Mouse (Mus musculus) neural tube, embryonic 14.5 days (tissue): ENCODE measurements at regions not wholly inside any gene's neighbourhood (a gene's known extent, or its start where the extent isn't known, plus 50 kb on each side); places are given as distances from the start of the nearest gene placed in this dataset.
"Not testable (repeated sequence)": the region's sequence is repeated elsewhere in the genome, so short reads cannot be mapped to it uniquely, and the experiment has no call there.

Experiments
- ATAC-seq: fragments of 200-750 bp; cut with Nextera tagmentation; 2 replicates; pipeline ENCODE4 v1.8.0; 2017; ENCODE audit warnings: low read depth, mild to moderate bottlenecking, moderate TSS enrichment, moderate library complexity
- H3K27ac ChIP-seq: fragments of 300-500 bp; sonication (generic); 2 replicates; pipeline ENCODE4 v1.5.1; 2014; ENCODE audit warnings: low read depth, mild to moderate bottlenecking, control low read depth, low read length, moderate library complexity, mixed read lengths
- H3K27me3 ChIP-seq: fragments of 300-500 bp; sonication (generic); 2 replicates; pipeline ENCODE4 v1.6.1; 2014; ENCODE audit warnings: low read length; ENCODE audit not compliant: control insufficient read depth, insufficient read depth
- H3K36me3 ChIP-seq: fragments of 300-500 bp; sonication (generic); 2 replicates; pipeline ENCODE4 v1.6.1; 2014; ENCODE audit warnings: low read length, mixed read lengths; ENCODE audit not compliant: control insufficient read depth, insufficient read depth
- H3K4me1 ChIP-seq: fragments of 300-500 bp; sonication (generic); 2 replicates; pipeline ENCODE4 v1.6.1; 2014; ENCODE audit warnings: low read length; ENCODE audit not compliant: control insufficient read depth, insufficient read depth
- H3K4me2 ChIP-seq: fragments of 300-500 bp; sonication (generic); 2 replicates; pipeline ENCODE4 v1.6.1; 2014; ENCODE audit warnings: mild to moderate bottlenecking, low read depth, low read length, control low read depth
- H3K4me3 ChIP-seq: fragments of 300-500 bp; sonication (generic); 2 replicates; pipeline ENCODE4 v1.5.1; 2014; ENCODE audit warnings: low read depth, low read length, control low read depth, mixed read lengths
- H3K9ac ChIP-seq: fragments of 300-500 bp; sonication (generic); replicated peaks from 2 replicates; pipeline ENCODE4 v1.6.1; 2014; ENCODE audit warnings: low read depth, mild to moderate bottlenecking, control low read depth, low read length, mixed read lengths
- H3K9me3 ChIP-seq: fragments of 300-500 bp; sonication (generic); 2 replicates; pipeline ENCODE4 v1.6.1; 2016; ENCODE audit warnings: low read length; ENCODE audit not compliant: control insufficient read depth
- WGBS: fragments of 180-500 bp; shearing (Covaris S2); extraction: QIAGEN DNeasy Blood & Tissue Kit; methylation state at CpG from one replicate; pipeline ENCODE4 v1.1.7; 2014; 5-methylcytosine and 5-hydroxymethylcytosine counted together

GRCm38 (mm10) chr12:117365181-117365580 is 151.1 kb upstream of the Rapgef5 start:
- H3K4me3 ChIP-seq: no peak overlapping the region
- no peaks in the 10 kb centered on the region for H3K4me1 ChIP-seq
- WGBS: 98% methylated on average over 2 of the region's 2 CpGs
- H3K36me3 ChIP-seq: no peaks in the 10 kb centered on the region
- H3K4me2 ChIP-seq: no peak overlapping the region
- H3K27ac ChIP-seq: no peak overlapping the region
- H3K9ac ChIP-seq: no peak overlapping the region
- no peaks in the 10 kb centered on the region for H3K27me3 ChIP-seq
- no peaks in the 10 kb centered on the region for H3K9me3 ChIP-seq
- ATAC-seq: no peak

GRCm38 (mm10) chr12:117365876-117366275 is 150.4 kb upstream of the Rapgef5 start:
- H3K4me2 ChIP-seq: no peak overlapping the region
- WGBS: 52% methylated on average over 5 of the region's 5 CpGs
- H3K9me3 ChIP-seq: no peaks in the 10 kb centered on the region
- no peaks in the 10 kb centered on the region for H3K36me3 ChIP-seq
- ATAC-seq: no peak
- H3K27ac ChIP-seq: no peak overlapping the region
- H3K4me3 ChIP-seq: no peak overlapping the region
- H3K9ac ChIP-seq: no peak overlapping the region
- no peaks in the 10 kb centered on the region for H3K27me3 ChIP-seq
- H3K4me1 ChIP-seq: no peaks in the 10 kb centered on the region

DNA sequence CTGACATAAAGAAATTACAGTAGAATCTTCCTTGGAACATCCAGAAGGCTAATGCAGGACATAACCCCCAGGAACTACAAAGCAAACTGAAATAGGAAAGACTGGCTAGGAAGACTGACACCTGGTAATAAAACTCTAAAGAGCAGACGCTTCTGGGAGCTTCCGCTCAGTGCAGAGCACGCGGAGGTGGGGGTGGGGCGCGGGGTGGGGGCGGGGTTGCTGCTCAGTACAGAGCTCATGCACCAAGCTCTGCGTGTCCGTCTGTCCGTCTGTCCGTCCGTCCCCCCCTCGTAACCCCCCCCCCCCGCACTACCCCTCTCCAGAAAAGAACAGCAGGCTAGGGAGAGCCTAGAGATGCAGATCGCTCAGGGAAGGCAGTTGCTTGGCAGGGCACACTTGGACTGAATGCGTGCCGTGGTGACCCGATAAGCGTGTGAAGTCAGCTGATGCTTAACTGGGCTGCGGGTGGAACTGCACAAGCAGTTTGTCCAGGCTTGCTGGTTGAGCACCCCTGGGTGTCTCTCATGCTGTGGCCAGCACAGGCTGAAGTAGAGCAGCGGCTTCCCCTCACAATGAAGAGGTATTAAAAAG is 137.9 kb upstream of the Rapgef5 start:
- 79% methylated on average over 21 of the region's 21 CpGs for WGBS
- Histone ChIP-seq H3K4me3 (no peak overlapping the region), H3K4me1 (no peaks in the 10 kb centered on the region), H3K36me3 (no peaks in the 10 kb centered on the region), H3K4me2 (no peak overlapping the region), H3K9me3 (no peaks in the 10 kb centered on the region), H3K27me3 (no peaks in the 10 kb centered on the region), H3K27ac (no peak overlapping the region), H3K9ac (no peak overlapping the region)
- peak; percentile 49; the same call in 1 of the 2 replicates for ATAC-seq

DNA sequence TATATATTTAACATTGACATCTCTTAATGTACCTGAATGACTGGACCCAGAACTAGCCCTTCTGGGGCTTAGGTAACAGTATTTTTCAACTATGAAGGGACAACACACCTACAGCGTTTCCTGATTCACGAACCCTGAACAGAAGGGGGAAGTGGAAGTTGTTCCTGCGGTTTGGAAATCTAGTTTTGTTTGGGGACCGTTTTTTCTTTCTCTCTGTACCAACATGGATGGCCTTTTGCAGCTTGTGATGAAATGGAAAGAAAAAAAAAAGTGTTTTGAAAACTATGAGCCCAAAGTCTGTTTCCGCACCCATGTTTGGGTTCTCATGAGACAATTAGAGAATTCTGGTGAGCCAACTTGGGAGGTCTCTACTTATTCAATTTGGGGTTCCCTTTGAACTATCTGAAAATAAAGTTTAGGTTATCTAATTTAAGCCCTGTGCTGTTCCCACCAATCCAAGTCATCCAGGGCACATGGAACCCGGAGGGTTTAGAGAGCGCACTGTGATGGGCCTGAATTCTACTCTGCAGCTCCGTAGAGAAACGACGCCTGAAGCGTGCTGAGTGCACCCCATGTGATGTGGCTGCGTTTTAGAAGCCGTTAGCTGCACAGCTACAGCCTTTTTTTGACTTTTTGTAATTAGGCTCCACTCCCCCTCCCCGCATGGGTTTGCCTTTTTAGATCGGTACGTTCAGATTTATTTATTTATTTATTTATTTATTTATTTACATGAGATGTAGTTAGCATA is 137.0 kb upstream of the Rapgef5 start:
- no peaks in the 10 kb centered on the region for H3K9me3 ChIP-seq
- no peaks in the 10 kb centered on the region for H3K36me3 ChIP-seq
- no peaks in the 10 kb centered on the region for H3K27me3 ChIP-seq
- ATAC-seq: no peak
- no peak overlapping the region for H3K27ac ChIP-seq
- H3K4me1 ChIP-seq: no peaks in the 10 kb centered on the region
- WGBS: 84% methylated on average over 16 of the region's 16 CpGs
- H3K4me2 ChIP-seq: no peak overlapping the region
- H3K9ac ChIP-seq: no peak overlapping the region
- no peak overlapping the region for H3K4me3 ChIP-seq

DNA sequence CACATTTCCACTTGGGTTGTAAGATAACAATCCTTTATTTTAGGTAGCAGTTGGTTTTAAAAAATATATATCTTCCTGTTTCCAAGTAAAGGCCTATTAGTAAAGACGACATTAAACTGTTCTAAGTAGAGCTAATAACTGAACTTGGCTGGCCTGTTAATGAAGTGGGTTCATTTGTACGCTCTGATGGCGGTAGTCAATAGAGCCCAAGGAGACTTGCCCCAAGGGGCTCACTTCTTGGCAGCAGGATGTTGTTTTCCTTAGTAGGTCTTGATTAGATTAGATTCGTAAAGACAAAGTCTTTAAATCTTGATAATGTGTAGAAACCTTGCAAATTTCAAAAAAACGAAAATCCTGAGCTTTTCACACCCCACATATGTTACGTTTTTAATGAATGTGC is 135.4 kb upstream of the Rapgef5 start:
- H3K27me3 ChIP-seq: no peaks in the 10 kb centered on the region
- no peak overlapping the region for H3K4me2 ChIP-seq
- 65% methylated on average over 6 of the region's 6 CpGs for WGBS
- H3K36me3 ChIP-seq: no peaks in the 10 kb centered on the region
- no peak overlapping the region for H3K27ac ChIP-seq
- no peaks in the 10 kb centered on the region for H3K9me3 ChIP-seq
- no peak for ATAC-seq
- H3K9ac ChIP-seq: no peak overlapping the region
- no peaks in the 10 kb centered on the region for H3K4me1 ChIP-seq
- H3K4me3 ChIP-seq: no peak overlapping the region

- H3K27me3 ChIP-seq, H3K4me1 ChIP-seq, H3K36me3 ChIP-seq, H3K9ac ChIP-seq, H3K9me3 ChIP-seq, H3K27ac ChIP-seq, H3K4me3 ChIP-seq, H3K4me2 ChIP-seq, ATAC-seq: not testable (repeated sequence)
- WGBS: 75% methylated on average over 1 of the region's 4 CpGs
These were observed 133.6 kb upstream of the Rapgef5 start for GRCm38 (mm10) chr12:117382727-117383126.

- 11% methylated on average over 6 of the region's 6 CpGs for WGBS
- Histone ChIP-seq H3K9ac (no peak overlapping the region), H3K27me3 (no peaks in the 10 kb centered on the region), H3K36me3 (no peaks in the 10 kb centered on the region), H3K9me3 (no peaks in the 10 kb centered on the region), H3K27ac (no peak overlapping the region), H3K4me3 (no peak overlapping the region), H3K4me2 (no peak overlapping the region), H3K4me1 (no peaks in the 10 kb centered on the region)
- ATAC-seq: peak; percentile 81
These were observed 131.1 kb upstream of the Rapgef5 start for GRCm38 (mm10) chr12:117385072-117385666.

- no peaks in the 10 kb centered on the region for H3K4me1 ChIP-seq
- H3K4me3 ChIP-seq: no peak overlapping the region
- no peak overlapping the region for H3K9ac ChIP-seq
- WGBS: 94% methylated on average over 1 of the region's 1 CpGs
- H3K9me3 ChIP-seq: no peaks in the 10 kb centered on the region
- H3K4me2 ChIP-seq: no peak overlapping the region
- H3K36me3 ChIP-seq: no peaks in the 10 kb centered on the region
- H3K27ac ChIP-seq: no peak overlapping the region
- H3K27me3 ChIP-seq: no peaks in the 10 kb centered on the region
- no peak for ATAC-seq
These were observed 130.6 kb upstream of the Rapgef5 start for GRCm38 (mm10) chr12:117385697-117386096.

GRCm38 (mm10) chr12:117386957-117387356 is 129.3 kb upstream of the Rapgef5 start:
- WGBS: 88% methylated on average over 9 of the region's 9 CpGs
- no peak overlapping the region for H3K4me2 ChIP-seq
- ATAC-seq: no peak
- no peaks in the 10 kb centered on the region for H3K4me1 ChIP-seq
- no peaks in the 10 kb centered on the region for H3K27me3 ChIP-seq
- no peaks in the 10 kb centered on the region for H3K9me3 ChIP-seq
- H3K27ac ChIP-seq: no peak overlapping the region
- no peaks in the 10 kb centered on the region for H3K36me3 ChIP-seq
- no peak overlapping the region for H3K4me3 ChIP-seq
- H3K9ac ChIP-seq: no peak overlapping the region
